Mouse (Mus musculus) erythroblast, embryonic 14.5 days (primary cell): ENCODE data around the gene Baiap2l1.

Experiments used
- GATA1 ChIP-seq: IDR thresholded peaks from 2 replicates; pipeline ENCODE4 v1.6.1; 2012; ENCODE audit warnings: low read length, inconsistent platforms, mixed read lengths
- TAL1 ChIP-seq: IDR thresholded peaks from 3 replicates; pipeline ENCODE4 v1.6.1; 2012; ENCODE audit warnings: low read length, inconsistent platforms, mixed read lengths

DNA sequence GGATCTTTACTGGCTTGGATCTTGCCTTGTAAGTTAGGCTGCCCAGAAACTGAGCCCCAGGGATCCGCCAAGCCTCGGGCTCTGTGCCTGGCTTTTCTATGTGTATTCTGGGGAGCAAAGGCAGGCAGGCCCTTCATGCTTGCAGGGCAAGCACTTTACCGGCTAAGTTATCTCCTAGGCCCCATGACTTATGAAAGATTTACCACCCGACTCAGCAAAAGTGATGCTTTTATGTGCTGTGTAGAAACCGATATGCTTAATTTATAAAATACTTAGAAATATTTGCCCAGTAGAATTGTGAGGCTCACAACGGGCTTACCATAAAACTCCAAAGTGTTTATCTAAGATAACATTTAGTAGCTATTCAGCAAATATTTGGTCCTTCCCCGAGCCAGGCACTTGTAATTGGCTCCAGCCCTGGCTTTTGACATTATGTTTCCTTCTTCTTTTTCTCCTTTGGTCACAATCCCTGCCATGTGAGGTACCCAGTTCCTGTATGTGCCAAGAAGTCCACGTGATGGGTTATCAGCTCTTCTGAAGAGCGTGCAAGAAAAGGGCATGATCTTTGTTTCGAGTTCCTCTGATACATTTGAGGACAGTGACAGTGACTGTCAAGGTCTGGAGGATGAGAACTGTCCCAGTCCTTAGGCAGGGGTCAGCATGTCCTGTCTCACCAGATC is 109.9 kb downstream of the Baiap2l1 start:
- TF ChIP-seq GATA1 (no peak), TAL1 (no peak)
